Mouse (Mus musculus): ENCODE results near the gene Cct2. TPM values are rescaled to one million over a fixed set of nuclear protein-coding genes. Genes with fewer than 3 reads are reported as not detected.

The Cct2 gene
- polyA plus RNA-seq, 1 experiment from 2014 or later, result 119 TPM

GRCm38 (mm10) chr10:117105015-117105414 lies 41.4 kb upstream of the Cct2 start:
- H3K4me2 ChIP-seq (replicated peaks; ENCODE audit: low read depth), result no peak overlapping the region
- no peak for TF ChIP-seq CTCF (IDR thresholded peaks at IDR 0.05; ENCODE audit: low read depth)
- no peak for TF ChIP-seq EP300 (optimal IDR thresholded peaks at IDR 0.05)
- no peaks in the 10 kb centered on the region for H3K9me3 ChIP-seq (ENCODE audit: control insufficient read depth, low read length)
- H3K27me3 ChIP-seq (ENCODE audit: control insufficient read depth, insufficient read depth, low read length), result no peaks in the 10 kb centered on the region
- no peak for ATAC-seq (ENCODE audit: low FRiP score, low TSS enrichment)
- H3K27ac ChIP-seq (replicated peaks), result no peak overlapping the region
- H3K4me1 ChIP-seq (replicated peaks; ENCODE audit: control insufficient read depth, insufficient read depth), result peaks cover 5% of the 10 kb centered on the region; the same call in 1 of the 2 replicates
- 42% methylated on average over 4 of the region's 4 CpGs for WGBS
- DNase-seq (ENCODE audit: low spot score), result no peak
- no peaks in the 10 kb centered on the region for H3K36me3 ChIP-seq (ENCODE audit: control insufficient read depth, insufficient read depth, low read length)
- no peak overlapping the region for H3K4me3 ChIP-seq (ENCODE audit: low read depth, low read length)
- H3K9ac ChIP-seq (ENCODE audit: low read length), result no peak overlapping the region

- TF ChIP-seq CTCF (IDR thresholded peaks at IDR 0.05; ENCODE audit: low read depth) (no peak), EP300 (optimal IDR thresholded peaks at IDR 0.05) (no peak)
- no peak overlapping the region for H3K9ac ChIP-seq (ENCODE audit: low read length)
- peaks cover 5% of the 10 kb centered on the region; the same call in 1 of the 2 replicates for H3K4me1 ChIP-seq (replicated peaks; ENCODE audit: control insufficient read depth, insufficient read depth)
- H3K4me3 ChIP-seq (ENCODE audit: low read depth, low read length), result no peak overlapping the region
- H3K27ac ChIP-seq (replicated peaks), result no peak overlapping the region
- no peaks in the 10 kb centered on the region for H3K36me3 ChIP-seq (ENCODE audit: control insufficient read depth, insufficient read depth, low read length)
- no peak for ATAC-seq (ENCODE audit: low FRiP score, low TSS enrichment)
- no peaks in the 10 kb centered on the region for H3K27me3 ChIP-seq (ENCODE audit: control insufficient read depth, insufficient read depth, low read length)
- no peak for DNase-seq (ENCODE audit: low spot score)
- H3K4me2 ChIP-seq (replicated peaks; ENCODE audit: low read depth), result no peak overlapping the region
- no peaks in the 10 kb centered on the region for H3K9me3 ChIP-seq (ENCODE audit: control insufficient read depth, low read length)
These were observed 40.4 kb upstream of the Cct2 start for GRCm38 (mm10) chr10:117103854-117104598.

DNA sequence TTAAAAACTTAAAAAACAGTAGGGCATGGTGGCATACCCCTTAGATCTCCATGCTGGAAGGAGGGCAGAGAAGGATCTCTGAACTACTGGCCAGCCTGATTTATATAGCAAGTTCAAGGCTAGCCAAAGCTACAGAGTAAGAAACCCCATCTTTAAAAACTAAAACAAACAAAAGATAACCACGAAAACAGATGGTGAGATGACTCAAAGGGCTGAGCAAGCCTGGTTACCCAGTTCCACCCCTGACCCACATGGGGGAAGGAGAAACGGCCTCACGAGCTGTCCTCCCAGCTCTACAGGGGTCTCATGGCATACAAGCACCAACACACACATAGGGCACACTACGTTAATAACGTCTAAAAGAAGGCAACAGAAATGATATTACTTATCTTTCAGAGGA lies 36.6 kb upstream of the Cct2 start:
- TF ChIP-seq CTCF (IDR thresholded peaks at IDR 0.05; ENCODE audit: low read depth), result no peak
- no peak for TF ChIP-seq EP300 (optimal IDR thresholded peaks at IDR 0.05)
- DNase-seq (ENCODE audit: low spot score) (no peak), ATAC-seq (ENCODE audit: low FRiP score, low TSS enrichment) (no peak)
- Histone ChIP-seq H3K9me3 (ENCODE audit: control insufficient read depth, low read length) (no peaks in the 10 kb centered on the region), H3K4me2 (replicated peaks; ENCODE audit: low read depth) (no peak overlapping the region), H3K27me3 (ENCODE audit: control insufficient read depth, insufficient read depth, low read length) (no peaks in the 10 kb centered on the region), H3K9ac (ENCODE audit: low read length) (no peak overlapping the region), H3K4me3 (ENCODE audit: low read depth, low read length) (no peak overlapping the region), H3K27ac (replicated peaks) (no peak overlapping the region), H3K36me3 (ENCODE audit: control insufficient read depth, insufficient read depth, low read length) (no peaks in the 10 kb centered on the region), H3K4me1 (replicated peaks; ENCODE audit: control insufficient read depth, insufficient read depth) (peaks cover 4% of the 10 kb centered on the region; the same call in 1 of the 2 replicates)
- 65% methylated on average over 5 of the region's 5 CpGs for WGBS

DNA sequence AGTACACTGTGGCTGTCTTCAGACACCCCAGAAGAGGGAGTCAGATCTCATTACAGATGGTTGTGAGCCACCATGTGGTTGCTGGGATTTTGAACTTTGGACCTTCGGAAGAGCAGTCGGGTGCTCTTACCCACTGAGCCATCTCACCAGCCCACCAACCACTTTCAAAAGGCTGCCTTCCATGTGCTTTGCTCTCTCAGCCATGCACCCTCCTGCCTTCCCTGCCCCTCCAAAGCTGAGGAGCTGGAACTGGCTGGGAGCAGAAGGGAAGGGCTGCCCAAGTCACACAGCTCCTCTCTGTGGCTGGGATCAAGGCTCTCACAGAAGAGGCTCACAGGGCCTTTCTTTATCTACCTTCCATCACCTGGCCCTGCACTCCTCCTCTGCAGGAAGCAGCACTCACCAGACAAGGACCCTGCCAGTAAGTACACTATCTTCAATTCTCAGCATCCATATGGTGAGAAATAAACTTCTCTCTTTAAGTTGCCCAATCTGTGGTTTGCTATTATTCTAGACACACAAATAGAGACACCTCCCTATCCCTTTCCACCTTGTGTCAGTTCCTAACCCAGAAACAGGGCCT lies 33.6 kb upstream of the Cct2 start:
- Histone ChIP-seq H3K4me3 (ENCODE audit: low read depth, low read length) (no peak overlapping the region), H3K27me3 (ENCODE audit: control insufficient read depth, insufficient read depth, low read length) (no peaks in the 10 kb centered on the region), H3K27ac (replicated peaks) (no peak overlapping the region), H3K4me2 (replicated peaks; ENCODE audit: low read depth) (no peak overlapping the region), H3K36me3 (ENCODE audit: control insufficient read depth, insufficient read depth, low read length) (no peaks in the 10 kb centered on the region), H3K9ac (ENCODE audit: low read length) (no peak overlapping the region), H3K9me3 (ENCODE audit: control insufficient read depth, low read length) (no peaks in the 10 kb centered on the region), H3K4me1 (replicated peaks; ENCODE audit: control insufficient read depth, insufficient read depth) (peaks cover 2% of the 10 kb centered on the region; the same call in 1 of the 2 replicates)
- WGBS, result 85% methylated on average over 2 of the region's 2 CpGs
- no peak for ATAC-seq (ENCODE audit: low FRiP score, low TSS enrichment)
- DNase-seq (ENCODE audit: low spot score), result no peak
- no peak for TF ChIP-seq EP300 (optimal IDR thresholded peaks at IDR 0.05)
- TF ChIP-seq CTCF (IDR thresholded peaks at IDR 0.05; ENCODE audit: low read depth), result no peak

GRCm38 (mm10) chr10:117096096-117096495 lies 32.5 kb upstream of the Cct2 start:
- no peak overlapping the region for H3K4me2 ChIP-seq (replicated peaks; ENCODE audit: low read depth)
- no peak overlapping the region for H3K4me3 ChIP-seq (ENCODE audit: low read depth, low read length)
- H3K36me3 ChIP-seq (ENCODE audit: control insufficient read depth, insufficient read depth, low read length), result no peaks in the 10 kb centered on the region
- H3K27ac ChIP-seq (replicated peaks), result no peak overlapping the region
- H3K9ac ChIP-seq (ENCODE audit: low read length), result no peak overlapping the region
- ATAC-seq (ENCODE audit: low FRiP score, low TSS enrichment), result no peak
- TF ChIP-seq CTCF (IDR thresholded peaks at IDR 0.05; ENCODE audit: low read depth) (no peak), EP300 (optimal IDR thresholded peaks at IDR 0.05) (no peak)
- H3K9me3 ChIP-seq (ENCODE audit: control insufficient read depth, low read length), result no peaks in the 10 kb centered on the region
- peaks cover 2% of the 10 kb centered on the region; the same call in 1 of the 2 replicates for H3K4me1 ChIP-seq (replicated peaks; ENCODE audit: control insufficient read depth, insufficient read depth)
- no peak for DNase-seq (ENCODE audit: low spot score)
- 87% methylated on average over 6 of the region's 6 CpGs for WGBS
- H3K27me3 ChIP-seq (ENCODE audit: control insufficient read depth, insufficient read depth, low read length), result no peaks in the 10 kb centered on the region

Measured in stomach, postnatal 0 days (tissue).